ENCODE assay signal across 19 mouse cellular contexts in the genomic region with DNA sequence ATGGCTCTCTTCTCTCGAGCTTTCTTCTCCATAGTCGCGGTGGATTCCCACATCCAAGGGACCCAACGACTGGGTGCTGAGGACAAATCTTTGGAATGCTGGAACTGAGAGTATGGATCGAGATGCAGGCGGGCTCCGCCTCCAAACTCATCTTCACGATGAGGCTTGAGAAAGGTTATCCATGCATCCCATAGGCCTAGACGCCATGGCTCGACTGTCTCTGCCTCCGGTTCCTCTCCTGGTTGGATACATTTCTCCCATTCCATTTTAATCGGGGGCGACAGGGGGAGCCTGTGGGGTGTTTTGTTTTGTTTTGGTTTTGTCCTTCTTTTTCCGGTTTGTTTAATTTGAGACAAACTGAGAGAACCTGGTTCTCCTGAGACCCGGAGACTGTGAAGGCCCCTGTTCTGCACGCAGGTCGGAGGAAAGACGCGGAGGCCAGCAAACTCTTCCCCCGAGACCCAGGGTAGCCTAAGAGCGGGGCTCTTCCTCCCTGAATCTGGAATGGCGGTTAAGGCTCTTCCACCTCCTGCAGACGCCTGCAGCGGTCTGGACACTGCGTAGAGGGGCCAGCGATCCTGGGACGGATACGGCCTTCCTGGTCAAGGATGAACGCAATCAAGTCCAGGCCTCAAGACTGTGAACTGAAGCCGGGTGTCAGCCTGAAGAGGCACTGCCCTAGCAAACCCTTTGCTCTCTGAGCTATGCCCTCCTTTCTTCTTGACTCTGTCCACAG. TPM values are rescaled to one million over a fixed set of nuclear protein-coding genes. Genes with fewer than 3 reads are reported as not detected.
DNase-seq lines count a peak whose midpoint lies in the region; ATAC-seq and TF ChIP-seq lines count a peak whose summit lies in the region.
"Had no signal": no experiment of that assay in that cellular context is flagged by ENCODE, and none has a peak within 500 bp of the region (broad histone marks: within the 10 kb centered on the region; RNA-seq: fewer than 3 reads in every experiment).

No protein-coding gene starts in this region.

- WGBS in heart, embryonic 16.5 days, result 3% methylated on average over 30 of the region's 30 CpGs
- WGBS in midbrain, embryonic 10.5 days, result under 1% methylated on average over 30 of the region's 30 CpGs
- 2% methylated on average over 30 of the region's 30 CpGs for WGBS in midbrain, postnatal 0 days
- whole genome bisulfite sequencing in neural tube, embryonic 11.5 days, result under 1% methylated on average over 30 of the region's 30 CpGs

- no peak for ATAC-seq in heart, embryonic 16.5 days (replicated peaks; ENCODE audit: extremely low read depth, insufficient read depth, low FRiP score)
- ATAC-seq in midbrain, postnatal 0 days (ENCODE audit: low FRiP score), result no peak
- no peak for ATAC-seq in neural tube, embryonic 11.5 days (ENCODE audit: insufficient read depth, low FRiP score, low TSS enrichment)
- ATAC-seq: intestine, postnatal 0 days; midbrain, embryonic 15.5 days had no signal

- peaks cover 88% of the 10 kb centered on the region for H3K27me3 ChIP-seq in heart, embryonic 16.5 days (ENCODE audit: control insufficient read depth, insufficient read depth, low read length)
- peaks cover 100% of the 10 kb centered on the region for H3K27me3 ChIP-seq in midbrain, embryonic 10.5 days (ENCODE audit: low read depth, poor library complexity, severe bottlenecking)
- peaks cover 84% of the 10 kb centered on the region for H3K27me3 ChIP-seq in midbrain, postnatal 0 days (ENCODE audit: insufficient read depth, low read length)
- peaks cover 96% of the 10 kb centered on the region for H3K27me3 ChIP-seq in neural tube, embryonic 11.5 days (ENCODE audit: control insufficient read depth, insufficient read depth, low read length)

- H3K4me1 ChIP-seq in heart, embryonic 16.5 days (ENCODE audit: control insufficient read depth, insufficient read depth, low read length), result peaks cover 17% of the 10 kb centered on the region
- peaks cover 37% of the 10 kb centered on the region for H3K4me1 ChIP-seq in midbrain, embryonic 10.5 days
- peaks cover 4% of the 10 kb centered on the region; the same call in 1 of the 2 replicates for H3K4me1 ChIP-seq in midbrain, postnatal 0 days (ENCODE audit: insufficient read depth, low read length)
- H3K4me1 ChIP-seq in neural tube, embryonic 11.5 days (ENCODE audit: control insufficient read depth, insufficient read depth, low read length), result peaks cover 6% of the 10 kb centered on the region; the same call in 1 of the 2 replicates

- H3K4me3 ChIP-seq in heart, embryonic 16.5 days (ENCODE audit: low read length), result peak overlapping the region; percentile 6
- 0 out of 2 replicates have a peak overlapping the region, but pooled peaks have one; percentile 5 for H3K4me3 ChIP-seq in midbrain, embryonic 10.5 days
- no peak overlapping the region for H3K4me3 ChIP-seq in midbrain, postnatal 0 days (ENCODE audit: low read depth, low read length)
- H3K4me3 ChIP-seq in neural tube, embryonic 11.5 days (ENCODE audit: low read depth, low read length), result no peak overlapping the region
- H3K4me3 ChIP-seq: midbrain, embryonic 15.5 days had no signal

- peak overlapping the region; percentile 37; the same call in 1 of the 2 replicates for H3K4me2 ChIP-seq in heart, embryonic 16.5 days (ENCODE audit: low read depth, low read length)
- H3K4me2 ChIP-seq in midbrain, postnatal 0 days (ENCODE audit: low read depth, low read length, poor library complexity, severe bottlenecking), result no peak overlapping the region
- no peak overlapping the region for H3K4me2 ChIP-seq in neural tube, embryonic 11.5 days (ENCODE audit: low read depth)
- H3K4me2 ChIP-seq: midbrain, embryonic 15.5 days had no signal

- no peak overlapping the region for H3K27ac ChIP-seq in heart, embryonic 16.5 days (ENCODE audit: low read length)
- no peak overlapping the region for H3K27ac ChIP-seq in midbrain, embryonic 10.5 days (replicated peaks)
- no peak overlapping the region for H3K27ac ChIP-seq in midbrain, postnatal 0 days (ENCODE audit: low read depth, low read length)
- H3K27ac ChIP-seq in neural tube, embryonic 11.5 days (ENCODE audit: low read depth, low read length), result no peak overlapping the region
- H3K27ac ChIP-seq: midbrain, embryonic 15.5 days had no signal

- H3K9ac ChIP-seq in heart, embryonic 16.5 days (ENCODE audit: low read length), result no peak overlapping the region
- no peak overlapping the region for H3K9ac ChIP-seq in midbrain, postnatal 0 days (replicated peaks; ENCODE audit: low read length, poor library complexity, severe bottlenecking)
- no peak overlapping the region for H3K9ac ChIP-seq in neural tube, embryonic 11.5 days (ENCODE audit: low read length)
- H3K9ac ChIP-seq: lung, embryonic 14.5 days; midbrain, embryonic 15.5 days had no signal

- no peak for DNase-seq in heart, adult 9 months (ENCODE audit: low spot score in 2 of 2)
- peak; percentile 60 for DNase-seq in midbrain, embryonic 10.5 days (ENCODE audit: low spot score)
- no peak for DNase-seq in midbrain, postnatal 0 days (ENCODE audit: low spot score)
- DNase-seq in embryo, embryonic 9.5 days (ENCODE audit: extremely low spot score), result peak; percentile 61
- peak; percentile 54 for DNase-seq in neural tube, embryonic 11.5 days (ENCODE audit: low spot score)
- no peak for DNase-seq in layer of hippocampus, adult 11-12 months (ENCODE audit: low spot score)
- DNase-seq: cerebellum, adult 9-11 months; right cerebral cortex, postnatal 25 days had no signal

- H3K36me3 ChIP-seq in heart, embryonic 16.5 days (ENCODE audit: control insufficient read depth, insufficient read depth), result no peaks in the 10 kb centered on the region
- H3K36me3 ChIP-seq in midbrain, embryonic 10.5 days, result no peaks in the 10 kb centered on the region
- no peaks in the 10 kb centered on the region for H3K36me3 ChIP-seq in midbrain, postnatal 0 days (ENCODE audit: insufficient read depth, low read length)
- no peaks in the 10 kb centered on the region for H3K36me3 ChIP-seq in neural tube, embryonic 11.5 days (ENCODE audit: control insufficient read depth, insufficient read depth, low read length)
- H3K36me3 ChIP-seq: midbrain, embryonic 15.5 days had no signal

- H3K9me3 ChIP-seq in heart, embryonic 16.5 days (replicated peaks; ENCODE audit: control insufficient read depth, low read length), result no peaks in the 10 kb centered on the region
- no peaks in the 10 kb centered on the region for H3K9me3 ChIP-seq in midbrain, embryonic 10.5 days (replicated peaks)
- no peaks in the 10 kb centered on the region for H3K9me3 ChIP-seq in midbrain, postnatal 0 days (ENCODE audit: low read length)
- H3K9me3 ChIP-seq in neural tube, embryonic 11.5 days (ENCODE audit: control insufficient read depth, low read length), result no peaks in the 10 kb centered on the region
- H3K9me3 ChIP-seq: midbrain, embryonic 15.5 days had no signal

- no peak for TF ChIP-seq CTCF in midbrain, postnatal 0 days (IDR thresholded peaks at IDR 0.05)

RNA-seq across cellular contexts. Expression of a gene that starts 4.6 kb away (rescaled TPM):
- polyA plus RNA-seq in heart, embryonic 16.5 days (2015; fragmentation: Nextera tagmentation; extraction: Ambion mirVana), result not detected in 2 replicates
- polyA plus RNA-seq in midbrain, embryonic 10.5 days (2016; fragmentation: Nextera tagmentation; extraction: Ambion mirVana), result 0.60 and 1.9 TPM in 2 replicates
- total RNA-seq in midbrain, postnatal 0 days (2014; rRNA removed), result not detected in 2 replicates
- polyA plus RNA-seq in midbrain, postnatal 0 days (2015; fragmentation: Nextera tagmentation; extraction: Ambion mirVana), result not detected in 2 replicates
- not detected in 2 replicates for polyA plus RNA-seq in neural tube, embryonic 11.5 days (2014; fragmentation: Nextera tagmentation; extraction: Ambion mirVana)
- total RNA-seq: layer of hippocampus, adult 18-20 months; left cerebral cortex, postnatal 10 days; neutrophil, adult 5-6 weeks had no signal
- polyA plus RNA-seq: heart, embryonic 14.5 days; intestine, postnatal 0 days; lung, embryonic 14.5 days; stomach, embryonic 14.5 days; urinary bladder, adult 2 months had no signal

RNA-seq across cellular contexts. Expression of a gene that starts 27.2 kb away (rescaled TPM):
- polyA plus RNA-seq in heart, embryonic 16.5 days (2015; fragmentation: Nextera tagmentation; extraction: Ambion mirVana), result 0.09 and 0.32 TPM in 2 replicates
- not detected in 2 replicates for polyA plus RNA-seq in midbrain, embryonic 10.5 days (2016; fragmentation: Nextera tagmentation; extraction: Ambion mirVana)
- total RNA-seq in midbrain, postnatal 0 days (2014; rRNA removed), result 0.77 TPM in 1 of 2 replicates, not detected in the other
- 0.07 TPM in 1 of 2 replicates, not detected in the other for polyA plus RNA-seq in midbrain, postnatal 0 days (2015; fragmentation: Nextera tagmentation; extraction: Ambion mirVana)
- polyA plus RNA-seq in neural tube, embryonic 11.5 days (2014; fragmentation: Nextera tagmentation; extraction: Ambion mirVana), result not detected in 2 replicates
- total RNA-seq: neutrophil, adult 5-6 weeks had no signal
- polyA plus RNA-seq: activated CD4-positive, CD25-positive, alpha-beta regulatory T cell, adult 4 months; heart, embryonic 14.5 days; intestine, postnatal 0 days; lung, embryonic 14.5 days; midbrain, embryonic 15.5 days; urinary bladder, adult 2 months had no signal

RNA-seq across cellular contexts. Expression of a gene that starts 38.0 kb away (rescaled TPM):
- 0.41 and 0.42 TPM in 2 replicates for polyA plus RNA-seq in heart, embryonic 16.5 days (2015; fragmentation: Nextera tagmentation; extraction: Ambion mirVana)
- polyA plus RNA-seq in midbrain, embryonic 10.5 days (2016; fragmentation: Nextera tagmentation; extraction: Ambion mirVana), result not detected in 2 replicates
- 0.16 TPM in 1 of 2 replicates, not detected in the other for total RNA-seq in midbrain, postnatal 0 days (2014; rRNA removed)
- polyA plus RNA-seq in midbrain, postnatal 0 days (2015; fragmentation: Nextera tagmentation; extraction: Ambion mirVana), result not detected in 2 replicates
- polyA plus RNA-seq in neural tube, embryonic 11.5 days (2014; fragmentation: Nextera tagmentation; extraction: Ambion mirVana), result not detected in 2 replicates
- total RNA-seq: layer of hippocampus, adult 18-20 months; left cerebral cortex, postnatal 10 days; neutrophil, adult 5-6 weeks had no signal
- polyA plus RNA-seq: activated CD4-positive, CD25-positive, alpha-beta regulatory T cell, adult 4 months; intestine, postnatal 0 days; lung, embryonic 14.5 days; midbrain, embryonic 15.5 days; stomach, embryonic 14.5 days; urinary bladder, adult 2 months had no signal

RNA-seq across cellular contexts. Expression of a gene that starts 46.8 kb away (rescaled TPM):
- not detected in 2 replicates for polyA plus RNA-seq in heart, embryonic 16.5 days (2015; fragmentation: Nextera tagmentation; extraction: Ambion mirVana)
- 0.24 TPM in 1 of 2 replicates, not detected in the other for polyA plus RNA-seq in midbrain, embryonic 10.5 days (2016; fragmentation: Nextera tagmentation; extraction: Ambion mirVana)
- total RNA-seq in midbrain, postnatal 0 days (2014; rRNA removed), result not detected in 2 replicates
- 0.10 and 0.12 TPM in 2 replicates for polyA plus RNA-seq in midbrain, postnatal 0 days (2015; fragmentation: Nextera tagmentation; extraction: Ambion mirVana)
- polyA plus RNA-seq in neural tube, embryonic 11.5 days (2014; fragmentation: Nextera tagmentation; extraction: Ambion mirVana), result 0.26 TPM in 1 of 2 replicates, not detected in the other
- total RNA-seq: layer of hippocampus, adult 18-20 months; left cerebral cortex, postnatal 10 days; neutrophil, adult 5-6 weeks had no signal
- polyA plus RNA-seq: activated CD4-positive, CD25-positive, alpha-beta regulatory T cell, adult 4 months; heart, embryonic 14.5 days; intestine, postnatal 0 days; stomach, embryonic 14.5 days; urinary bladder, adult 2 months had no signal

RNA-seq across cellular contexts. Expression of a gene that starts 59.6 kb away (rescaled TPM):
- 0.20 and 0.87 TPM in 2 replicates for polyA plus RNA-seq in heart, embryonic 16.5 days (2015; fragmentation: Nextera tagmentation; extraction: Ambion mirVana)
- 0.15 TPM in 1 of 2 replicates, not detected in the other for polyA plus RNA-seq in midbrain, embryonic 10.5 days (2016; fragmentation: Nextera tagmentation; extraction: Ambion mirVana)
- total RNA-seq in midbrain, postnatal 0 days (2014; rRNA removed), result not detected in 2 replicates
- 0.12 and 0.19 TPM in 2 replicates for polyA plus RNA-seq in midbrain, postnatal 0 days (2015; fragmentation: Nextera tagmentation; extraction: Ambion mirVana)
- polyA plus RNA-seq in neural tube, embryonic 11.5 days (2014; fragmentation: Nextera tagmentation; extraction: Ambion mirVana), result not detected in 2 replicates
- total RNA-seq: layer of hippocampus, adult 18-20 months; neutrophil, adult 5-6 weeks had no signal
- polyA plus RNA-seq: activated CD4-positive, CD25-positive, alpha-beta regulatory T cell, adult 4 months; lung, embryonic 14.5 days; midbrain, embryonic 15.5 days; stomach, embryonic 14.5 days; urinary bladder, adult 2 months had no signal

Comparison
In these comparisons a context has a peak if more than half of its experiments do, and no peak if none do; other contexts are left out.
1. H3K4me3 ChIP-seq: peak in heart, embryonic 16.5 days (single experiment) and midbrain, embryonic 10.5 days (single experiment); none in midbrain, postnatal 0 days (single experiment) and neural tube, embryonic 11.5 days (single experiment).
2. DNase-seq: peak in midbrain, embryonic 10.5 days (single experiment), embryo, embryonic 9.5 days (single experiment) and neural tube, embryonic 11.5 days (single experiment); none in heart, adult 9 months (0 of 2), midbrain, postnatal 0 days (single experiment) and layer of hippocampus, adult 11-12 months (single experiment).